Mouse (Mus musculus): ENCODE measurements around the gene Gdf1.

DNA sequence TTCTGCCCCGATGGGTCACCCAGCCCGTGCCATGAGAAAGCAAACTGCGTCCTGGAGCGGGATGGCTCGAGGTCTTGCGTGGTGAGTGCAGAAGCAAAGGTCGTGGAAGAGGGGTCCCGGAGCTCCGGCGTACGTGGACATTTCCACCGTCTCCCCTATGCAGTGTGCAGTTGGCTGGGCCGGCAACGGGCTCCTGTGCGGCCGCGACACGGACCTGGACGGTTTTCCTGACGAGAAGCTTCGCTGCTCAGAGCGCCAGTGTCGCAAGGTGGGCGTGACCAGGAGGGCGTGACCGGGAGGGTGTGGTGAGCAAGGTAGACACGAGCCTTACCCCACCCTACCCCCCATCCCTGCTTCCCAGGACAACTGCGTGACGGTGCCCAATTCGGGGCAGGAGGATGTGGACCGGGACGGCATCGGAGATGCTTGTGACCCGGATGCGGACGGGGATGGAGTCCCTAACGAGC, 46.7 kb downstream of the Gdf1 start:
- TF ChIP-seq POLR2A (IDR thresholded peaks at IDR 0.05; ENCODE audit: low read depth, low read length) = no peak
- TF ChIP-seq CTCF (IDR thresholded peaks at IDR 0.05; ENCODE audit: borderline replicate concordance, insufficient read depth, low read length) = no peak
